Mouse (Mus musculus): ENCODE data around the gene Ak9. TPM values are rescaled to one million over a fixed set of nuclear protein-coding genes. Genes with fewer than 3 reads are reported as not detected.

Ak9 gene
- polyA plus RNA-seq, 1 experiment from 2014 or later, result not detected

GRCm38 (mm10) chr10:41300161-41300560 is 3.6 kb upstream of the Ak9 start:
- no peaks in the 10 kb centered on the region for H3K27me3 ChIP-seq (ENCODE audit: control insufficient read depth, insufficient read depth, low read length)
- no peak for ATAC-seq (ENCODE audit: low FRiP score, low TSS enrichment)
- no peak overlapping the region for H3K27ac ChIP-seq (replicated peaks)
- H3K36me3 ChIP-seq (ENCODE audit: control insufficient read depth, insufficient read depth, low read length), result no peaks in the 10 kb centered on the region
- no peaks in the 10 kb centered on the region for H3K4me1 ChIP-seq (replicated peaks; ENCODE audit: control insufficient read depth, insufficient read depth)
- H3K9ac ChIP-seq (ENCODE audit: low read length), result no peak overlapping the region
- DNase-seq (ENCODE audit: low spot score), result no peak
- H3K4me2 ChIP-seq (replicated peaks; ENCODE audit: low read depth), result no peak overlapping the region
- H3K4me3 ChIP-seq (ENCODE audit: low read depth, low read length), result no peak overlapping the region
- WGBS, result 38% methylated on average over 1 of the region's 1 CpGs
- no peak for TF ChIP-seq CTCF (IDR thresholded peaks at IDR 0.05; ENCODE audit: low read depth)
- no peak for TF ChIP-seq EP300 (optimal IDR thresholded peaks at IDR 0.05)
- no peaks in the 10 kb centered on the region for H3K9me3 ChIP-seq (ENCODE audit: control insufficient read depth, low read length)

GRCm38 (mm10) chr10:41302689-41303431 is 920 bp upstream of the Ak9 start, which contains the start of gene Fig4:
Gene Fig4 (minus strand): TSS chr10:41303260.
- no peaks in the 10 kb centered on the region for H3K36me3 ChIP-seq (ENCODE audit: control insufficient read depth, insufficient read depth, low read length)
- TF ChIP-seq EP300 (optimal IDR thresholded peaks at IDR 0.05) (no peak), CTCF (IDR thresholded peaks at IDR 0.05; ENCODE audit: low read depth) (peak; percentile 16)
- H3K4me2 ChIP-seq (replicated peaks; ENCODE audit: low read depth), result peak within 1 kb of the TSS; percentile 95
- no peaks in the 10 kb centered on the region for H3K27me3 ChIP-seq (ENCODE audit: control insufficient read depth, insufficient read depth, low read length)
- ATAC-seq (ENCODE audit: low FRiP score, low TSS enrichment), result peak; percentile 95
- peak within 1 kb of the TSS; percentile 84 for H3K27ac ChIP-seq (replicated peaks)
- WGBS, result 1% methylated on average over 38 of the region's 38 CpGs
- H3K4me3 ChIP-seq (ENCODE audit: low read depth, low read length), result peak within 1 kb of the TSS; percentile 92
- peak within 1 kb of the TSS; percentile 87 for H3K9ac ChIP-seq (ENCODE audit: low read length)
- H3K4me1 ChIP-seq (replicated peaks; ENCODE audit: control insufficient read depth, insufficient read depth), result no peaks in the 10 kb centered on the region
- H3K9me3 ChIP-seq (ENCODE audit: control insufficient read depth, low read length), result no peaks in the 10 kb centered on the region
- peak; percentile 89 for DNase-seq (ENCODE audit: low spot score)

GRCm38 (mm10) chr10:41304961-41305455 is 1.2 kb downstream of the Ak9 start:
- Histone ChIP-seq H3K4me1 (replicated peaks; ENCODE audit: control insufficient read depth, insufficient read depth) (no peaks in the 10 kb centered on the region), H3K27ac (replicated peaks) (no peak overlapping the region), H3K4me3 (ENCODE audit: low read depth, low read length) (no peak overlapping the region), H3K9me3 (ENCODE audit: control insufficient read depth, low read length) (no peaks in the 10 kb centered on the region), H3K36me3 (ENCODE audit: control insufficient read depth, insufficient read depth, low read length) (no peaks in the 10 kb centered on the region), H3K27me3 (ENCODE audit: control insufficient read depth, insufficient read depth, low read length) (no peaks in the 10 kb centered on the region), H3K4me2 (replicated peaks; ENCODE audit: low read depth) (no peak overlapping the region), H3K9ac (ENCODE audit: low read length) (no peak overlapping the region)
- WGBS, result 58% methylated on average over 9 of the region's 9 CpGs
- DNase-seq (ENCODE audit: low spot score) (no peak), ATAC-seq (ENCODE audit: low FRiP score, low TSS enrichment) (no peak)
- TF ChIP-seq EP300 (optimal IDR thresholded peaks at IDR 0.05) (no peak), CTCF (IDR thresholded peaks at IDR 0.05; ENCODE audit: low read depth) (no peak)

GRCm38 (mm10) chr10:41308205-41308604 is 4.4 kb downstream of the Ak9 start:
- no peaks in the 10 kb centered on the region for H3K4me1 ChIP-seq (replicated peaks; ENCODE audit: control insufficient read depth, insufficient read depth)
- H3K27me3 ChIP-seq (ENCODE audit: control insufficient read depth, insufficient read depth, low read length), result no peaks in the 10 kb centered on the region
- ATAC-seq (ENCODE audit: low FRiP score, low TSS enrichment) (no peak), DNase-seq (ENCODE audit: low spot score) (no peak)
- no peak overlapping the region for H3K4me3 ChIP-seq (ENCODE audit: low read depth, low read length)
- no peaks in the 10 kb centered on the region for H3K36me3 ChIP-seq (ENCODE audit: control insufficient read depth, insufficient read depth, low read length)
- no peak for TF ChIP-seq CTCF (IDR thresholded peaks at IDR 0.05; ENCODE audit: low read depth)
- TF ChIP-seq EP300 (optimal IDR thresholded peaks at IDR 0.05), result no peak
- H3K4me2 ChIP-seq (replicated peaks; ENCODE audit: low read depth), result no peak overlapping the region
- H3K27ac ChIP-seq (replicated peaks), result no peak overlapping the region
- WGBS, result 87% methylated on average over 4 of the region's 4 CpGs
- H3K9me3 ChIP-seq (ENCODE audit: control insufficient read depth, low read length), result no peaks in the 10 kb centered on the region
- no peak overlapping the region for H3K9ac ChIP-seq (ENCODE audit: low read length)

- Histone ChIP-seq H3K27me3 (ENCODE audit: control insufficient read depth, insufficient read depth, low read length) (no peaks in the 10 kb centered on the region), H3K4me1 (replicated peaks; ENCODE audit: control insufficient read depth, insufficient read depth) (no peaks in the 10 kb centered on the region), H3K4me3 (ENCODE audit: low read depth, low read length) (no peak overlapping the region), H3K4me2 (replicated peaks; ENCODE audit: low read depth) (no peak overlapping the region), H3K9ac (ENCODE audit: low read length) (no peak overlapping the region), H3K9me3 (ENCODE audit: control insufficient read depth, low read length) (no peaks in the 10 kb centered on the region), H3K36me3 (ENCODE audit: control insufficient read depth, insufficient read depth, low read length) (no peaks in the 10 kb centered on the region), H3K27ac (replicated peaks) (no peak overlapping the region)
- 73% methylated on average over 3 of the region's 3 CpGs for WGBS
- TF ChIP-seq EP300 (optimal IDR thresholded peaks at IDR 0.05) (no peak), CTCF (IDR thresholded peaks at IDR 0.05; ENCODE audit: low read depth) (no peak)
- no peak for DNase-seq (ENCODE audit: low spot score)
- ATAC-seq (ENCODE audit: low FRiP score, low TSS enrichment), result no peak
Measured at GRCm38 (mm10) chr10:41315866-41316265, 12.1 kb downstream of the Ak9 start.

GRCm38 (mm10) chr10:41332533-41333043 is 28.8 kb downstream of the Ak9 start:
- DNase-seq (ENCODE audit: low spot score), result no peak
- no peak for ATAC-seq (ENCODE audit: low FRiP score, low TSS enrichment)
- Histone ChIP-seq H3K27me3 (ENCODE audit: control insufficient read depth, insufficient read depth, low read length) (no peaks in the 10 kb centered on the region), H3K27ac (replicated peaks) (no peak overlapping the region), H3K4me2 (replicated peaks; ENCODE audit: low read depth) (no peak overlapping the region), H3K9me3 (ENCODE audit: control insufficient read depth, low read length) (no peaks in the 10 kb centered on the region), H3K4me3 (ENCODE audit: low read depth, low read length) (no peak overlapping the region), H3K36me3 (ENCODE audit: control insufficient read depth, insufficient read depth, low read length) (no peaks in the 10 kb centered on the region), H3K4me1 (replicated peaks; ENCODE audit: control insufficient read depth, insufficient read depth) (no peaks in the 10 kb centered on the region), H3K9ac (ENCODE audit: low read length) (no peak overlapping the region)
- TF ChIP-seq EP300 (optimal IDR thresholded peaks at IDR 0.05) (no peak), CTCF (IDR thresholded peaks at IDR 0.05; ENCODE audit: low read depth) (no peak)
- WGBS, result 79% methylated on average over 2 of the region's 2 CpGs
